In the genomic region with DNA sequence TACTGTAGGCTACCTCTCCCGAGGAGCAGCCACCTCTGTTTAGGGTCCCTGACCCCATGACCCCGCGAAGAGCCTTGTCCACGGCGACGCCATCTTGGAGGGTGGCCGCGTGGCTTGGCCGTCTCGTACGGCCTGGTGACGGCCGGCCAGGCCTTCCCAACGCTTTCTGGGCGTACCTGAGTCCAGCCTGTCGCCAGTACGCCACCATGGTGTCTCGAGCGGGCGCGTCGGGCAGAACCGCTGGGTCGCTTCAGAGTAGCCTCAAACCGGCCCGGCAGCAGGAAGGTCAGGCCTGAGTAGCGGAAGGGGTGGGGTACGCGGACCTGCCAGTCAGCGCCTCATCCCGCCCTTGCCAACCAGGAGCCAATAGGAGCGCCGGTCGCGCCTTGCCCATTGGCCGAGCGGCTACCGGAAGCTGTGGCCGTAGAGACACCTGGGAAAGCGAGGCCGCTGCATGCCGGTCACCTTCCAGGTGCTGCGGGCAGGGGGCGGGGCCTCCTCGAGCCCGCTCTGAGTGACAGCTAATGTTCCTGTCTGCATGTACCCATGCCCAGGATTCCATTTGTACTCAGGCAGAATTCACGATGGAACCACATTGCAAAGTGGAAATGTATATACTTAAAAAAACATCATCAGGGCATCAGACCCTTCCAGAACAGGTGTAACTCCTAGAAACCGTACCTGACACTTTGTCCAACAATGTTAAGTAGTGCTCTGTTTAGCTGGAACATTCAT, we compare ENCODE assay signal across 8 mouse cellular contexts. TPM values are rescaled to one million over a fixed set of nuclear protein-coding genes. Genes with fewer than 3 reads are reported as not detected.
A peak's percentile ranks its signal among the peaks of the same experiment; 100 is the strongest.
DNase-seq lines count a peak whose midpoint lies in the region; ATAC-seq lines count a peak whose summit lies in the region.

A gene (minus strand): TSS at position 317 of the 735 bp plus-strand sequence.

- intact Hi-C loops in gastrocnemius, postnatal 14 days (cut with DNase I; ENCODE audit: low total_unique reads): no loop called here
- intact Hi-C loops in left cerebral cortex, postnatal 10 days (cut with DNase I): loop anchor here (5.0 kb wide), 1 partner anchor 208 kb away; no protein-coding TSS in a partner anchor

- ATAC-seq in inflammation-experienced regulatory T-cells, adult 6 months: peak; percentile 91
- ATAC-seq in megakaryocyte-erythroid progenitor cell, adult 5-6 weeks (replicated peaks; ENCODE audit: low FRiP score, low TSS enrichment, poor library complexity, severe bottlenecking): peak; percentile 96

- peak; percentile 95 for DNase-seq in adipocyte (ENCODE audit: low spot score)
- DNase-seq in embryo, embryonic 10 days (ENCODE audit: low spot score): peak; percentile 97
- peak; percentile 96 for DNase-seq in gastrocnemius, postnatal 14 days
- DNase-seq in left cerebral cortex, postnatal 10 days (ENCODE audit: extremely low spot score in 1 of 2, low spot score in 2 of 2): peak; percentile 97
- DNase-seq in right cerebral cortex, postnatal 25 days: peak; percentile 98
- peak; percentile 93 to 96 for DNase-seq in urinary bladder, postnatal 4 days (ENCODE audit: low spot score in 2 of 2)

RNA-seq across cellular contexts. Expression of the gene that starts here (rescaled TPM):
- total RNA-seq in gastrocnemius, postnatal 14 days (2021): 1,000 to 10,000 TPM; 1,038 to 1,188 TPM
- 100 to 1,000 TPM; 583 to 771 (median 610) TPM for polyA plus RNA-seq in inflammation-experienced regulatory T-cells, adult 6 months (2017; shearing (Covaris generic))
- 100 to 1,000 TPM; 368 to 383 TPM for total RNA-seq in left cerebral cortex, postnatal 10 days (2021)
- 794 and 967 TPM in 2 replicates for total RNA-seq in megakaryocyte-erythroid progenitor cell, adult 5-6 weeks (2014; fragmentation: Nextera tagmentation)
- 188 and 249 TPM in 2 replicates for total RNA-seq in megakaryocyte-erythroid progenitor cell, adult 5-6 weeks (2017)

Comparison
In these comparisons a context has a peak if more than half of its experiments do, and no peak if none do; other contexts are left out.
1. Peak in every context shown above with its lines: DNase-seq and ATAC-seq.